Mouse (Mus musculus) liver, embryonic 14.5 days (tissue): Measurements from ENCODE around the gene Bcl2l13. TPM values are rescaled to one million over a fixed set of nuclear protein-coding genes. Genes with fewer than 3 reads are reported as not detected.

ENCODE experiments used
- ATAC-seq: fragments of 200-750 bp; cut with Nextera tagmentation; 2 replicates; pipeline ENCODE4 v1.8.0; 2017; ENCODE audit warnings: moderate number of reproducible peaks, mild to moderate bottlenecking, moderate library complexity; ENCODE audit not compliant: insufficient read depth
- DNase-seq, 3 experiments: peaks; one replicate each; pipeline ENCODE4 v3.0.0-alpha.2; 2012 to 2013; ENCODE audit warnings: low read depth in 3 of 3, low spot score in 3 of 3
- H3K27ac ChIP-seq: fragments of 300-500 bp; sonication (generic); 2 replicates; pipeline ENCODE4 v1.5.1; 2014; ENCODE audit warnings: moderate library complexity, mild to moderate bottlenecking, control low read depth, inconsistent platforms
- H3K27me3 ChIP-seq: fragments of 300-500 bp; sonication (generic); 2 replicates; pipeline ENCODE4 v1.6.1; 2014; ENCODE audit warnings: mild to moderate bottlenecking, low read length, moderate library complexity; ENCODE audit not compliant: control insufficient read depth, insufficient read depth
- H3K36me3 ChIP-seq: fragments of 300-500 bp; sonication (generic); replicated peaks from 2 replicates; pipeline ENCODE4 v1.6.1; 2014; ENCODE audit warnings: low read depth; ENCODE audit not compliant: control insufficient read depth, insufficient read depth
- H3K4me1 ChIP-seq, 2 experiments: fragments of 200-500 bp in 1 of 2; fragments of 300-500 bp in 1 of 2; sonication (generic) in 1 of 2; replicated peaks; 2 replicates each; pipeline ENCODE4 v1.6.1; 2012 to 2014; ENCODE audit warnings: antibody characterized with exemption in 1 of 2, inconsistent platforms in 1 of 2, low read length in 1 of 2; ENCODE audit not compliant: control insufficient read depth in 2 of 2, insufficient read depth in 2 of 2
- H3K4me2 ChIP-seq: fragments of 300-500 bp; sonication (generic); 2 replicates; pipeline ENCODE4 v1.6.1; 2014; ENCODE audit warnings: low read depth, mild to moderate bottlenecking, control low read depth, moderate library complexity
- H3K4me3 ChIP-seq, 2 experiments: fragments of 200-500 bp in 1 of 2; fragments of 300-500 bp in 1 of 2; sonication (generic) in 1 of 2; 2 replicates each; pipeline ENCODE4 v1.5.1; 2012 to 2014; ENCODE audit warnings: low read depth in 2 of 2, low read length in 2 of 2, mild to moderate bottlenecking in 2 of 2, control low read depth in 1 of 2, inconsistent platforms in 1 of 2, moderate library complexity in 1 of 2; ENCODE audit not compliant: insufficient read depth in 1 of 2
- H3K9ac ChIP-seq: fragments of 300-500 bp; sonication (generic); replicated peaks from 2 replicates; pipeline ENCODE4 v1.6.1; 2014; ENCODE audit warnings: mild to moderate bottlenecking, control low read depth, moderate library complexity
- H3K9me3 ChIP-seq: fragments of 300-500 bp; sonication (generic); 2 replicates; pipeline ENCODE4 v1.6.1; 2016; ENCODE audit warnings: low read length, mixed read lengths; ENCODE audit not compliant: control insufficient read depth
- CTCF ChIP-seq: IDR thresholded peaks from 2 replicates; pipeline ENCODE4 v1.5.1; 2016; ENCODE audit warnings: antibody characterized with exemption, low read depth, control low read depth
- EP300 ChIP-seq: IDR thresholded peaks from 2 replicates; pipeline ENCODE4 v1.6.1; 2016; ENCODE audit warnings: antibody characterized with exemption, low read depth
- WGBS: fragments of 180-500 bp; shearing (Covaris S2); extraction: QIAGEN DNeasy Blood & Tissue Kit; methylation state at CpG from one replicate; pipeline ENCODE4 v1.1.7; 2014; ENCODE audit not compliant: insufficient replicate concordance; 5-methylcytosine and 5-hydroxymethylcytosine counted together
- polyA plus RNA-seq, 2 experiments: library from polyadenylated mRNA; depleted of rRNA in 1 of 2; stranded (reverse) in 1 of 2; unstranded in 1 of 2; fragments of >200 nt; fragmentation: Nextera tagmentation in 1 of 2; extraction: Ambion mirVana in 1 of 2; gene quantifications; 2 replicates each; pipeline versions ENCODE4 v1.2.1 to v1.2.3; 2012 to 2014

Gene Bcl2l13
- polyA plus RNA-seq, 2 experiments: 18.1 to 28.6 TPM

GRCm38 (mm10) chr6:120894089-120894488, 58.1 kb downstream of the Bcl2l13 start:
- no peak overlapping the region for H3K4me2 ChIP-seq
- H3K36me3 ChIP-seq: peaks cover 37% of the 10 kb centered on the region
- H3K27ac ChIP-seq: no peak overlapping the region
- H3K4me1 ChIP-seq: no peaks in the 10 kb centered on the region
- no peaks in the 10 kb centered on the region for H3K27me3 ChIP-seq
- TF ChIP-seq EP300 (no peak), CTCF (no peak)
- no peak overlapping the region for H3K4me3 ChIP-seq
- WGBS: 93% methylated on average over 9 of the region's 9 CpGs
- H3K9ac ChIP-seq: no peak overlapping the region
- DNase-seq (no peak), ATAC-seq (no peak)
- no peaks in the 10 kb centered on the region for H3K9me3 ChIP-seq

- ATAC-seq: no peak
- Histone ChIP-seq H3K27me3 (no peaks in the 10 kb centered on the region), H3K4me2 (no peak overlapping the region), H3K9me3 (no peaks in the 10 kb centered on the region), H3K36me3 (peaks cover 33% of the 10 kb centered on the region), H3K4me3 (no peak overlapping the region), H3K9ac (no peak overlapping the region), H3K27ac (no peak overlapping the region), H3K4me1 (no peaks in the 10 kb centered on the region)
- 72% methylated on average over 9 of the region's 9 CpGs for WGBS
- TF ChIP-seq EP300: no peak
- TF ChIP-seq CTCF: no peak
- no peak for DNase-seq
These were observed 58.5 kb downstream of the Bcl2l13 start for GRCm38 (mm10) chr6:120894524-120894923.

- DNase-seq (peak in 1 of 3 experiments; percentile 45), ATAC-seq (0 out of 2 replicates have a peak, but pooled peaks have one; percentile 32)
- Histone ChIP-seq H3K4me2 (no peak overlapping the region), H3K4me1 (no peaks in the 10 kb centered on the region; a peak in 1 of 4 replicates), H3K4me3 (no peak overlapping the region), H3K27me3 (no peaks in the 10 kb centered on the region), H3K36me3 (peaks cover 5% of the 10 kb centered on the region; the same call in 1 of the 2 replicates), H3K27ac (no peak overlapping the region), H3K9ac (no peak overlapping the region), H3K9me3 (no peaks in the 10 kb centered on the region)
- WGBS: 64% methylated on average over 6 of the region's 6 CpGs
- TF ChIP-seq CTCF (peak; percentile 97), EP300 (no peak)
These were observed 62.3 kb downstream of the Bcl2l13 start for GRCm38 (mm10) chr6:120898188-120898833.

- H3K4me2 ChIP-seq: no peak overlapping the region
- no peaks in the 10 kb centered on the region for H3K27me3 ChIP-seq
- H3K9ac ChIP-seq: no peak overlapping the region
- no peak overlapping the region for H3K4me3 ChIP-seq
- ATAC-seq: no peak
- no peaks in the 10 kb centered on the region for H3K9me3 ChIP-seq
- TF ChIP-seq CTCF: no peak
- H3K27ac ChIP-seq: no peak overlapping the region
- H3K4me1 ChIP-seq: peaks cover 3 to 10% of the 10 kb centered on the region in 2 experiments; a peak in 1 of 4 replicates
- H3K36me3 ChIP-seq: no peaks in the 10 kb centered on the region
- 64% methylated on average over 14 of the region's 14 CpGs for WGBS
- peak in 1 of 3 experiments; percentile 17 for DNase-seq
These were observed 66.0 kb downstream of the Bcl2l13 start for GRCm38 (mm10) chr6:120901776-120902645.

GRCm38 (mm10) chr6:120903450-120903912, 67.5 kb downstream of the Bcl2l13 start:
- DNase-seq (peak in 2 of 3 experiments; percentile 42 to 45), ATAC-seq (peak; percentile 65)
- H3K4me3 ChIP-seq: no peak overlapping the region
- H3K9ac ChIP-seq: no peak overlapping the region
- H3K27me3 ChIP-seq: no peaks in the 10 kb centered on the region
- no peak overlapping the region for H3K27ac ChIP-seq
- no peaks in the 10 kb centered on the region for H3K9me3 ChIP-seq
- H3K36me3 ChIP-seq: no peaks in the 10 kb centered on the region
- H3K4me2 ChIP-seq: no peak overlapping the region; the same call in 1 of the 2 replicates
- peaks cover 3 to 10% of the 10 kb centered on the region in 2 experiments; a peak in 1 of 4 replicates for H3K4me1 ChIP-seq
- 28% methylated on average over 5 of the region's 5 CpGs for WGBS
- TF ChIP-seq CTCF: peak; percentile 83
- no peak for TF ChIP-seq EP300
